12 mouse cellular contexts compared by ENCODE assay signal in genomic region chr10:87126186-87126824, GRCm38 (mm10).
DNase-seq lines count a peak whose midpoint lies in the region; ATAC-seq and TF ChIP-seq lines count a peak whose summit lies in the region.
"Had no signal": no experiment of that assay in that cellular context is flagged by ENCODE, and none has a peak within 500 bp of the region (broad histone marks: within the 10 kb centered on the region; RNA-seq: fewer than 3 reads in every experiment).

No protein-coding gene starts in this region.

- no peaks in the 10 kb centered on the region for H3K9me3 ChIP-seq in lung, postnatal 0 days (ENCODE audit: low read length)
- no peaks in the 10 kb centered on the region for H3K9me3 ChIP-seq in MEL (replicated peaks; ENCODE audit: insufficient read depth, low read length)
- H3K9me3 ChIP-seq in stomach, postnatal 0 days (ENCODE audit: control insufficient read depth, low read length) = no peaks in the 10 kb centered on the region

- TF ChIP-seq POLR2A in heart, adult 2 months (IDR thresholded peaks at IDR 0.05; ENCODE audit: insufficient read depth, low read depth, low read length) = no peak
- TF ChIP-seq POLR2A in MEL (IDR thresholded peaks at IDR 0.05; ENCODE audit: control insufficient read depth in 1 of 2, insufficient read depth in 1 of 2, low read depth in 1 of 2, low read length in 2 of 2, poor library complexity in 1 of 2) = no peak

- no peaks in the 10 kb centered on the region for H3K27me3 ChIP-seq in heart, adult 2 months (ENCODE audit: control insufficient read depth, insufficient read depth, low read length)
- no peaks in the 10 kb centered on the region for H3K27me3 ChIP-seq in lung, postnatal 0 days (replicated peaks; ENCODE audit: insufficient read depth, low read length)
- no peaks in the 10 kb centered on the region for H3K27me3 ChIP-seq in MEL (ENCODE audit: control insufficient read depth in 1 of 2, insufficient read depth in 2 of 2, low read length in 2 of 2)
- H3K27me3 ChIP-seq in stomach, postnatal 0 days (ENCODE audit: control insufficient read depth, insufficient read depth, low read length) = no peaks in the 10 kb centered on the region

- no peaks in the 10 kb centered on the region for H3K79me2 ChIP-seq in heart, adult 2 months (replicated peaks; ENCODE audit: control insufficient read depth, insufficient read depth, low read length)
- no peaks in the 10 kb centered on the region for H3K79me2 ChIP-seq in MEL (ENCODE audit: control insufficient read depth, insufficient read depth, low read length, poor library complexity)

- no peak overlapping the region for H3K4me3 ChIP-seq in heart, adult 2 months
- no peak overlapping the region for H3K4me3 ChIP-seq in lung, postnatal 0 days (ENCODE audit: low read depth, low read length)
- no peak overlapping the region for H3K4me3 ChIP-seq in MEL (ENCODE audit: control insufficient read depth in 1 of 2, insufficient read depth in 1 of 2, low read depth in 2 of 2, low read length in 2 of 2)
- no peak overlapping the region for H3K4me3 ChIP-seq in stomach, postnatal 0 days (ENCODE audit: low read depth, low read length)

- TF ChIP-seq EP300 in heart, adult 2 months (IDR thresholded peaks at IDR 0.05; ENCODE audit: insufficient read depth, low read depth, low read length) = no peak
- TF ChIP-seq EP300 in lung, postnatal 0 days (IDR thresholded peaks at IDR 0.05) = no peak
- no peak for TF ChIP-seq EP300 in MEL (IDR thresholded peaks at IDR 0.05; ENCODE audit: low read depth in 1 of 2, low read length in 2 of 2)
- TF ChIP-seq EP300 in stomach, postnatal 0 days (optimal IDR thresholded peaks at IDR 0.05) = no peak

- TF ChIP-seq RAD21 in MEL (IDR thresholded peaks at IDR 0.05; ENCODE audit: low read depth, low read length) = peak; percentile 48

- no peak overlapping the region for H3K4me2 ChIP-seq in lung, postnatal 0 days (replicated peaks; ENCODE audit: low read depth, low read length)
- no peak overlapping the region for H3K4me2 ChIP-seq in stomach, postnatal 0 days (replicated peaks; ENCODE audit: low read depth)

- ATAC-seq in lung, postnatal 0 days = no peak
- no peak for ATAC-seq in stomach, postnatal 0 days (ENCODE audit: low FRiP score, low TSS enrichment)
- ATAC-seq: forebrain, embryonic 16.5 days; hindbrain, embryonic 16.5 days had no signal

- WGBS in heart, adult 2 months = 83% methylated on average over 12 of the region's 12 CpGs
- WGBS in lung, postnatal 0 days = 76% methylated on average over 12 of the region's 12 CpGs
- WGBS in stomach, postnatal 0 days = 83% methylated on average over 12 of the region's 12 CpGs

- intact Hi-C loops in heart, adult 2 months (cut with DNase I) = no loop called here

- DNase-seq in heart, adult 2 months = no peak
- no peak for DNase-seq in heart, postnatal 4 days
- DNase-seq in lung, postnatal 0 days (ENCODE audit: low spot score) = no peak
- no peak for DNase-seq in lung, postnatal 14 days
- DNase-seq in MEL (ENCODE audit: low read depth, low spot score) = peak; percentile 46
- no peak for DNase-seq in stomach, postnatal 0 days (ENCODE audit: low spot score)
- no peak for DNase-seq in ovary, postnatal 36 days (ENCODE audit: low spot score)
- no peak for DNase-seq in layer of hippocampus, postnatal 36 days
- DNase-seq: heart, adult 18-20 months had no signal

- no peak overlapping the region for H3K27ac ChIP-seq in heart, adult 2 months
- H3K27ac ChIP-seq in lung, postnatal 0 days (ENCODE audit: low read length) = no peak overlapping the region
- H3K27ac ChIP-seq in MEL (ENCODE audit: control insufficient read depth, low read depth, low read length) = no peak overlapping the region
- no peak overlapping the region for H3K27ac ChIP-seq in stomach, postnatal 0 days (replicated peaks)

- no peak overlapping the region for H3K9ac ChIP-seq in heart, adult 2 months (ENCODE audit: low read depth, low read length)
- no peak overlapping the region for H3K9ac ChIP-seq in lung, postnatal 0 days (replicated peaks; ENCODE audit: low read depth)
- no peak overlapping the region for H3K9ac ChIP-seq in MEL (ENCODE audit: control insufficient read depth, low read depth, low read length, poor library complexity, severe bottlenecking)
- H3K9ac ChIP-seq in stomach, postnatal 0 days (ENCODE audit: low read length) = no peak overlapping the region

- no peaks in the 10 kb centered on the region for H3K36me3 ChIP-seq in heart, adult 2 months (ENCODE audit: control insufficient read depth, insufficient read depth, low read length)
- H3K36me3 ChIP-seq in lung, postnatal 0 days (ENCODE audit: insufficient read depth, low read length) = no peaks in the 10 kb centered on the region
- H3K36me3 ChIP-seq in MEL (ENCODE audit: control insufficient read depth in 1 of 2, insufficient read depth in 2 of 2, low read length in 2 of 2) = no peaks in the 10 kb centered on the region
- H3K36me3 ChIP-seq in stomach, postnatal 0 days (ENCODE audit: control insufficient read depth, insufficient read depth, low read length) = no peaks in the 10 kb centered on the region
- H3K36me3 ChIP-seq: G1E had no signal

- H3K4me1 ChIP-seq in heart, adult 2 months (ENCODE audit: control insufficient read depth, insufficient read depth, low read length) = no peaks in the 10 kb centered on the region
- H3K4me1 ChIP-seq in lung, postnatal 0 days (ENCODE audit: insufficient read depth, low read depth, low read length) = no peaks in the 10 kb centered on the region
- no peaks in the 10 kb centered on the region for H3K4me1 ChIP-seq in MEL (ENCODE audit: control insufficient read depth in 1 of 2, insufficient read depth in 2 of 2, low read length in 2 of 2)
- H3K4me1 ChIP-seq in stomach, postnatal 0 days (replicated peaks; ENCODE audit: control insufficient read depth, insufficient read depth) = no peaks in the 10 kb centered on the region

- TF ChIP-seq CTCF in heart, adult 2 months (IDR thresholded peaks at IDR 0.05) = peak; percentile 49
- peak; percentile 43 for TF ChIP-seq CTCF in lung, postnatal 0 days (IDR thresholded peaks at IDR 0.05)
- peak; percentile 59 to 64 (median 61) for TF ChIP-seq CTCF in MEL (IDR thresholded peaks at IDR 0.05 in 2 of 3, conservative IDR thresholded peaks at IDR 0.05 in 1 of 3; ENCODE audit: control insufficient read depth in 1 of 3, insufficient read depth in 1 of 3, low read depth in 2 of 3, low read length in 3 of 3, poor library complexity in 1 of 3, severe bottlenecking in 1 of 3)
- TF ChIP-seq CTCF in stomach, postnatal 0 days (IDR thresholded peaks at IDR 0.05; ENCODE audit: low read depth) = peak; percentile 60

TF ChIP-seq in MEL, 35 proteins besides CTCF, POLR2A, EP300 and RAD21:
- peak; percentile 59 for TF ChIP-seq SMC3 (IDR thresholded peaks at IDR 0.05; ENCODE audit: low read depth, low read length)
- TF ChIP-seq MYB (IDR thresholded peaks at IDR 0.05; ENCODE audit: low read depth, low read length) = no peak
- peak; percentile 35; the same call in 1 of the 2 replicates for TF ChIP-seq ZC3H11A (IDR thresholded peaks at IDR 0.05; ENCODE audit: low read depth, low read length)
